Mouse (Mus musculus): ENCODE measurements at regions not wholly inside any gene's neighbourhood (a gene's known extent, or its start where the extent isn't known, plus 50 kb on each side); places are given as distances from the start of the nearest gene placed in this dataset.
"Not testable (repeated sequence)": the region's sequence is repeated elsewhere in the genome, so short reads cannot be mapped to it uniquely, and the experiment has no call there.

DNA sequence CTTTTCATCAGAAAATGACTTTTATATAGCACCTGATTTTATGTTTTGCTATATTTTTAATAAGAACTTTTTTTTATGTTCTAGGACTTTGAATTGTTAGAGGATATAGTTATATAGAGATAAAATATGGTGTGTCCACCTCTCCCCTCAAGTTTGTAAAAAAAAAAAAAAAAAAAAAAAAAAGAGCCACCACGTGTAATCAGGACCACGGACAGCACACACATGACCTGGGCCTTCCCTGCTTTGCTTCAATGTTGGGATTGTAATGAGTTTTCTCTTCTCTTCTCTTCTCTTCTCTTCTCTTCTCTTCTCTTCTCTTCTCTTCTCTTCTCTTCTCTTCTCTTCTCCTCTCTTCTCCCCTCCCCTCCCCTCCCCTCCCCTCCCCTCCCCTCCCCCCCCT is 78.5 kb downstream of the 1700010I14Rik start:
- DNase-seq (ENCODE audit: low spot score), result not testable (repeated sequence)

DNA sequence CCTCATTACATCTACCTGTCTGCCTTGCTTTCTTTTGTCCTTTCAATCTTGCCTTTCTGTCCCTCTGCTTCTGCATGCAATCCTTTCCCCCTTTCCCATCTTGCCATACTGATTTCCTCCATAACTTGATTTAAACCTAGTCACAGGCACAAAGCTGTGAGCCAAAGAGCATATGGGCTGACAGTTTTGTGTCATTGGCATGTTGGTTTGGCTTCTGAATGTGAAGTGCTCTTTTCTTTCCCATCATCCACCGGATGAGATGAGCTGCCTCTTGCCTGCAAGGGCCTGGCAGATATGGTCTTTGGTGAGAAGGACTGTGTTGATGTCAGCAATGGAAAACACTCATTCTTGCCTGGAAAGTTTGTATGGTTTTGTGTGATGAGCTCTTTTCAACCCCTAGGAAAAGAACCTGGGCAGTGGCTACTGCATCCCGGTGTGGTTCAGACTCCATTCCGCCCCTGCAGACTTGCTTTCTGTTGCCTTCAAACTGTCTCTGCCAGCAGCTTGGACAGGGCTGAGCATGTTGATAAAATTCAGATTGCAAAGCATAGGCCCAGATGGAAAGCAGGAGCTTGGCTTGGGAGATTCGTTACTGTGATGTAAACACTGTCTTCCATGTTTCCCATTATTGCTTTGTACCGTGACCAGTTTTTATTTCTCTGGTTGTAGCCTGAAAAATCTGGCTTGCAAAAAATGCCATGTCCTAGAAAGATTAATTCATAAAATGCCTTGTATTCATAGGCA is 80.9 kb downstream of the 1700010I14Rik start:
- no peak for DNase-seq (ENCODE audit: low spot score)

DNA sequence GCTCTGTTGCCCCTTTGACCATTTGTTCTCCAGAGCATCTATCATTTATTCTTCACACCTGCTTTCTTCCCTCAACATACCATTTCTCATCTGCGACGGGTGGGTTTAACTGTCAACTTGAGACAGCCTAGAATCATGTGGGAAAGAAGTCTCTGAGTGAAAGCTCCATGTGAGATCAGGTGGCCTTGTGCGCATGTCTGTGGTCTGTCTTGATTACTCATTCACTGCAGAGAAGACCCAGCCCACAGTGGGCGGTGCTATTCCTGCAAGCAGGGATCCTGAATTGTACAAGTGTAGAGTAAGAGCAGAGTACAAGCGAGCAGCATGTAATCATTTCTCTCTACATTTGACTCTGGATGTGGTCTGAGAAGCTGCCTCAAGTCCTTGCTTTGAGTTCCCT is 95.5 kb downstream of the 1700010I14Rik start:
- no peak for DNase-seq (ENCODE audit: low spot score)

DNA sequence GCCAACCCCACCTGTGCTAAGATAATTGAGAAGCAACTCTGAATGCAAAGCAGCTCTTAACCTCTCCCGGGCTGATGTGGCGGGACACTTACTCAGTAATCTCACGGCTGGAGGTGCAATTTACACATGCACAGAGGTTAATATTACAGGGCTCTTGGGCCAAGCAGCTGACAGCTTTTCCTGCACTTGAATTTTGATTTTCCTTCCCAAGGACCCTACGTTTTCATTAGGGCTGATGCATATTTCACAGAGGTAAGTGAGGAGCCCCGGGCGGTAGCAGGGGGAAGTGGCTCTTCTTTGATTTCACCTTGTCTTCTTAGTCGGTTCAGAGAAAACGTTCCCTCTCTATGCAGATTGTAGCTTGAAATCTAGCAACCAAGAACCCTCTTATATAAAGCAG is 139.7 kb downstream of the 1700010I14Rik start:
- no peak for DNase-seq (ENCODE audit: low spot score)

DNA sequence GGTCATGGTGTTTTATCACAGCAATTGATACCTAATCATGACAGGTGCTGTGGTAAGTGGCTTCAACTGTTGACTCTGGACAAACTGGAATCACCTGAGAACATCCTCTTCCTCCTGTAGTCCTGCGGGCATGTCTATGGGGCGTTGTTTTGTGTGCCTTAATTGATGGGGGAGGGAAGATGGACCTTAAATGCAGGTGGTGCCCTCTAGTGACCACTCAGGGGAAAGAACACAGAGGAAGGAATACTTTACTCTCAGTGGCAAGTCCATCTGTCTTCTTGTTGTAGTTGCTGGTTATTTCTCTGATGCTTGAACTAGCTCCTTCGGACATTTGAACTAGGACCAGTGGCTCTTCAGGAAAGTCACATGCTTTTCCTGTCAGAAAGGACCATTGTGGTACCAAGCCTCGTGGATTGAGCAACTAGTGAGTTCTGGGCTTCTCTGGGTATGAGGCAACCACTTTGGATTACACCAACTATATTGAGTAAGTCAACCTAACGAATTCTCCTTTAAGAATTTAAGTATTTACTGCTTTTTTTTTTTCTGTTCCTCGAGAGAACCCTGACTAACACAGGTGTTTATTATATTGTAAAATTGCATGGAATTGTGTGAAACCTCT is 157.6 kb downstream of the 1700010I14Rik start:
- DNase-seq (ENCODE audit: low spot score), result no peak

DNA sequence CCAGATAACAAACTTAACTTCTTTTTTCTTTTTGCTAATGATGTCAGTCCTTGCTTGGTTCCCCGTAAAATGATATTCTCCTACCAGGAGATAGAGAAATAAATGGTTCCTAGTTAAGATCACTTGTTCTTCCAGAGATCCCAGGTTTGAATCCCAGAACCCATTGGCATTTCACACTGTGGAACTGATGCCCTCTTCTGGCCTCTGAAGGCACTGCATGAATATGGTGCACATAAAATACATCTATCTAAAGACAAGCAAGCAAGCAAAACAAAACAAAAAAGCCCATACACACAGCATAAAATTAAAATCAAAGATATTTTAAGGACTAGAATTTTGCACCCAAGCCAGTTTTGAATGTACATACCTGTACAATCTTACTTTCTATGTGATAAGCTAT is 162.5 kb downstream of the 1700010I14Rik start:
- no peak for DNase-seq (ENCODE audit: low spot score)

DNA sequence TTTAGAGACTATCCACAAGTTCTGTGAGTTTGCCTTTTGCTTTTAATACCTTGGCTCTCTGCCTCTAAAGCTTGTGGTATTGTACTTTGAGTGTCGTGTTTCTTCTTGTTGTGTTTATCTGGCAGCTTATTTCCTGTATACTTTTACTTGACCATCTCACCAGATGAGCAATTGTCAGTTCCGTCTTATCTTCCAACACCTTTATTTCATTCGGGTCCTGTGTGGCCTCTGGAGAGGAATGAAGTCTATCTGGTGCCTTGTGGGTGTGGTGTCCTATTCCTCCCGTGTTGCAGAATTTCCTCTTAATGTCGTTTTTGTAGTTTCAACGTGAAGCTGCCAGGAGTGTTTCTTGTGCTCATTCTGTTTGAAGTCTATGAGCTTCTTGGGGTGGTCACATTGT is 174.0 kb downstream of the 1700010I14Rik start:
- DNase-seq (ENCODE audit: low spot score), result no peak

DNA sequence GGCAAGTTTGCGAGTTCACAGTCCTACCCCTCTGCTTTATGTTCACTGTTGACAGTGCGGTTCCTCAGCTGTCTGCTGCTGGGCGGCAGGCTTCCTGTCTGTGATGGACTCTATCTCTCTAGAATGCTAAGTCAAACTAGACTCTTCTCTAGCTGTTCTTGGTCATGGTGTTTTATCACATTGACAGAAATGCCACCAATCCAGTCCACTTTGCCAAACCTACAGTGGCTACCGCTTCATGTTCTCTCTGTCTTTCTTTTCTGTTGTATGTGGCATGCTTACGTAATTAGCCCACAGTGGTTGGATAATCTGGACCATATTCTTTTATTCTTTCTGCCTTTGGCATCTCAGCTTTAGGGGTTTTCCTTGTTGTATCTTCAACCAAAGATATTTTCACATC is 174.5 kb downstream of the 1700010I14Rik start:
- DNase-seq (ENCODE audit: low spot score), result no peak

DNA sequence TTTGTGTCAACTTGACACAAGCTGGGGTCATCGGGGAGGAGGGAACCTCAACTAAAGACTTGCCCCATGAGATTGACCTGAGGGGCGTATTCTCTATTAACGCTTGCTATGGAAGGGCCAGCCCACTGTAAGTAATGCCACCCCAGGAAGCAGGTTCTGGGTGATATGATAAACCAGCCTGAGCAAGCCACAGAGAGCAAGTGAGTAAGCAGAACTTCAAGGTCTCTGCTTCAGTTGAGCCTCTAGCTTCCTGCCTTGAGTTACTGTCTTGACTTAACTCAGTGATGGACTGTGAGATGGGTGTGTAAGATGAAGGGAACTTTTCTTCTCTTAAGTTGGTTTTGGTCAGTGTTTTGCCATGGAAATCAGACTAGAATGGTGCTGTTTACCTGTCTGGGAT is 175.2 kb downstream of the 1700010I14Rik start:
- no peak for DNase-seq (ENCODE audit: low spot score)

DNA sequence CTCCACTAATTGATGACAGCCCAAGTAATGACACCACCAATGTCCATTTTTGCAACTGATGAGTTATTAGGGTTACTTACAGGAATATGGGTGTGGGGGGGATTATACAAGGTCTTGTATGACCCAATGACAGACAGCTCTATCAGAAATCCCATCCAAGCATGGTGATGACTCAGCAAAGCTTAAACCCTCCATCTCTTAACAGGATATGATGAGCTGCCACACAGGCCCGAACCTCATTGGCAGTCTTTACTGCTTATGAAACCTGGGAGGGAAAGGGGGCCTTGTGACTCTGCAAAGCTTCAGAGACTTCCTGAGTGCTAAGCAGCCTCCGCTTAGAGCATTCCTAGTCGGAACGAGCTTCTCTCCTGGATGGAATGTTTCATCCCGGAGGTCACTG is 176.4 kb downstream of the 1700010I14Rik start:
- no peak for DNase-seq (ENCODE audit: low spot score)

DNA sequence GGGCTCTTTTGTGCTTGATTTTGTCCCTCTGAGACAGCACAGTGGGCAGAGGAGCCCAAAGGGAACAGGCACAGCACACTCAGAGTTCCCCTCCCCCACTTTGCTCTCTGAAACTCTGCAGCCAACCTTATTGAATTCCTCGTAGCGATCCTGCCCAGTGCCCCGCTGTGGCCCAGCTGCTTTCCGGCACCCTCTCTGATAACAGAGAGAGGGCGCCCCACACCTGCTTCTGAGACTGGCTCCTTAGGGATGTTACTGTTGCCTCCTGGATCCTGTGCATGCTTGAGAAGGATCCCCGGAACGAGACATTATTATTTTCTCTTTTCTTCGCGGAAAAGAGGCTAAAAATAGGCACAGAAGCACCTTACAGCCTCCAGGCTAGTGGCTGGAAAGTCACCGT is 179.0 kb downstream of the 1700010I14Rik start:
- peak; percentile 35 for DNase-seq (ENCODE audit: low spot score)

DNA sequence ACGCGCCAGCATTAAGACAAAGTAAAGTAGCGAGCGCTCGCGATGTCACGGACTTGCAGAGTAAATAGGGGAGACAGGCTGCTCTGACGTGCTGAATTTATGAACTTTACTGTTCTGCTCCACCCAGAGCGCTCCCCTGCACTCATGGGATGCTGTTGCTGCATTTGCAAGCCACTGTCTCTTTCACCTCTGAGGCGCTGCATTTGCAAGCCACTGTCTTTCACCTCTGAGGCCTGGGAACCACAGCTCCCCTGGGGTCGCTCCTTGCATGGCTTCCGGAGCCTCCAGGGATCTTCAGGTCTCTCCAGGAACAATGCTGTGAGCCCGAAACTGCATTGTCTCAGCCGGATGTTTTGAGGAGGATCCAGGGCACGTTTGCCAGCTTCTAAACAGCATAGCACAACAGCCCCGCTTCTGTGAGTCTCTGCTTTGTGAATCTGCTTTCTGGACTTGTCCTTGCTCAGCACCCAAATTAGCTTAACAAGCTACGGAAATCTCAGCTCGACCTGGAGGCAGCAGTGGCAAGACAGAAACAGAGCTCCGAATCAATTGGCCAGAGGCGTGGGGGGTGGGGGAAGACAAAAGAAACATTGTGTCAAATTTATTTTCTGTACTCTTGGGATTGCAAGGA is 179.6 kb downstream of the 1700010I14Rik start:
- DNase-seq (ENCODE audit: low spot score), result peak; percentile 23

DNA sequence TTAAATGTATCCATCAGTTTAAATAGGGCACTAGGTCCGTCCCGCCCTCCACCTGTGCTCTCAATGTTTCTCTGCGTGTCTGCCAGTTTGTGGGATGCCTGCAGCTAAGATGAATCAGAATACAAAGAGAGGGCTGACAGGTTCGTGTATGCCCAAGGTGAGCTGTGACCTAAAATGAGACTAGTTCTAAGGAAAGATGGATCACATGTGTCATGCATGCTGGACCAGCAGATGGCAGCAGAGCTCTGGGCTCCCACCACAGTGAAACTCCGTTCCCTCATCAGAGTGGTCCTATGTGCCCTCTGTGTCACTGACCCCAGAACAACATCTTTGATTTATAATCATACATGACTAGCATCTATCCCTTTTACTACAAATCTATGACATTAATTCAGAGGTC is 180.3 kb downstream of the 1700010I14Rik start:
- peak; percentile 63 for DNase-seq (ENCODE audit: low spot score)

DNA sequence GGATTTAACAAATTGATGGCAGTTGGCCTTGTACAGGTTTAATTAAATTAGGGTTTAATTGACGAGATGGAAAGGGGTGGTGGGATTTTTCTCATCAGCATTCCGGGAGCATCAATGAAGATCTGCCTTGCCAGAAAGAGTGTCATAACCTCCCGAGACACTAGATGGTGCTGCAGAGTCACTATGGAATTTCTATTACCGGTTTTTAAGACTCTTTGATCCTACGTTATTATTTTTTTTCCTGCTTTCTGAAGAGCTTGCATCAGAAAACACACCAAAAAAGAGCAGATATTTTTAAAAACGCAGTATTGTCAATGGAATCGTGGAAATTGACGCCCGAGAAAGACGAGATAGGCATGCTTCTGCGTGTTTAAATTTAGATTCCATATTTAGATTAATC is 181.2 kb downstream of the 1700010I14Rik start:
- DNase-seq (ENCODE audit: low spot score), result peak; percentile 68

DNA sequence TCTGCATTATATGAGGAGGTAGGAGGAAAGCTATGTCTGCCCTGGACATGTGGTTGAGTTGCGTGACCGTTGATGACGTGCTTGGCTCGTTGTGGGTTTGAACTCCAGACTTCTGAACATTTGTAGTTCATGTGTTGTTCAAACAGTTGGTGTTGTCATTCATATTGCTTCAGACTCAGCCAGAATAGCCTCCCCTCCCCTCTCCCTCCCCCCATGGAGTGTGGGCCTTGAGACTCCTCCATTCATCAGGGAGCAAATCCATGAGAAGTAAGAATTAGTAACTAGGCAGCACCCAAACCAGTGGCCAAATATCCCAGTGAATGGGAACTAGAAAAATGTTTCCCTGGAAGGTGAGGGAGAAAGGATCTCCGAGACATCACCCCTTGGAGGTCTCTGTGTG is 209.0 kb downstream of the 1700010I14Rik start:
- no peak for DNase-seq (ENCODE audit: low spot score)

DNA sequence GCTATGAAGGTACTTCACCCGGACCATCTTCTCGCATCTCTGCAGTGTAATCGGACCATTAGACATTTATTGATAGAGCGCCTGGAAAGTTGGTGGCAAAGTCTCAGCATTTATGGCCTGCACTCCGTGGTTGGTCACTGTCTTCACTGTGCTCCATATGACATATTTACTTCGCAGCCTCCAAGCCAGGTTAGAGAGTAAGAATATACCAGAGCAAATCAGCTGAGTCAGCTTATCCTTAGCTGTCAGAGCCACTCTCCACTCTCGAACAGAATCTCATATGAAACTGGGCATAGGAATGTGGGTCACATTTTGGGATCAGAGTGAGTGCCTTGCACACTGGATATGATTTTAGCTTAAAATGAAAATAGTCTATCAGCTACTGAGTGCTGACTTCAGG is 212.3 kb downstream of the 1700010I14Rik start:
- DNase-seq (ENCODE audit: low spot score), result no peak

DNA sequence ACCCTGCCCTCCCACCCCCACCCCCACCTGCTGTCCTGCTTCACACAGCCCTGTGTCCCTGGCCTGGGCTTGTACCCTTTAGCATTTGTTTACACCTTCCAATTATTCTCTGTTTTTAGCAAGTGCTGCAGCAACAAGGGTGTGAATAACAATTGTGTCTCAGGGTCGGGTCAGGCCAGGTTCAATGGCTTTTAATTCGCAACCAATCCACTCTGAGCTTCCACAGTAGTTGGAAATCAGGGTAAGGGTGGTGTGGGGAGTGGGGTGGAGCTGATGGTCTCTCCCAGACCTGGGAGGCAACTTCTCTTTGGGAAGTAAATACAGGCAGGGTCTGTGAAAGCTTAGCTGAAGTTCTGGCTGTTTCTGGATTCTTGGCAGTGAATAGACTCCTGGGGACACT is 214.4 kb downstream of the 1700010I14Rik start:
- DNase-seq (ENCODE audit: low spot score), result no peak

DNA sequence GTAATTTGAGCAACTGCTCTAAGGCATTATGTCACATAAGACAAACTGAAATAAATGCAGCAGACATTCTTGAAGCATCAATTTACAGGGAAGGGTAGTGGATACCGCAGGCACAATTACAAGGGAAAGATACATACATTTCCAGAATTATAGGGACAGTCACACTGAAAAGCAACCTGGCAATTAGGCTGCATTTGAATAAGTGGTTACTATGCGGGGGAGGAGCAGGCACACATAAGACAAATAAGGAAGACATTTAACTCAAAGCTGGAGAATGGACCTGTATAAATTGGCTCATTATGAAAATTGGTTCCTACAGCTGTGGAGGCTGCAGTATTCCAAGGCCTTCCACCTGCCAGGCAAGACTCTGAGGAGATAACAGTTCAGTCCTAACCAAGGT is 211.2 kb upstream of the Gm17728 start:
- DNase-seq (ENCODE audit: low spot score), result no peak

DNA sequence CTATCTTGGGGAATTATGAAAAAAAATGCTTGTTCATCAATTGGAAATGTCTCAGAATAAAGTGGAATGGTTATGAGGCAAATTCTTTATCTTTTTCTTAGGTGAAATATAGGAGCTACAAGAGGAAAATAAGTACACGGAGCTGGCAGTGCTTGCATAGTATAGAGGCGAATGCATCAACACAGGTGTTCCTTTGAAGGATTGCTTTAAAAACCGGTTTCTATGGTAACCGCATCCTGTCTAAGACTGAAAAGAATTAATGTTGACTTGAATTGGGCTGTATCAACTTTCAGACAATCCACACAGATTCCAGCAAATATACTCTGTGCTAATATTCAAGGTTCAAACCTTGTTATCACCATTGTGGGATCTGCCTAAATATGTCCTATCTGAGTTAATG is 198.8 kb upstream of the Gm17728 start:
- DNase-seq (ENCODE audit: low spot score), result no peak

DNA sequence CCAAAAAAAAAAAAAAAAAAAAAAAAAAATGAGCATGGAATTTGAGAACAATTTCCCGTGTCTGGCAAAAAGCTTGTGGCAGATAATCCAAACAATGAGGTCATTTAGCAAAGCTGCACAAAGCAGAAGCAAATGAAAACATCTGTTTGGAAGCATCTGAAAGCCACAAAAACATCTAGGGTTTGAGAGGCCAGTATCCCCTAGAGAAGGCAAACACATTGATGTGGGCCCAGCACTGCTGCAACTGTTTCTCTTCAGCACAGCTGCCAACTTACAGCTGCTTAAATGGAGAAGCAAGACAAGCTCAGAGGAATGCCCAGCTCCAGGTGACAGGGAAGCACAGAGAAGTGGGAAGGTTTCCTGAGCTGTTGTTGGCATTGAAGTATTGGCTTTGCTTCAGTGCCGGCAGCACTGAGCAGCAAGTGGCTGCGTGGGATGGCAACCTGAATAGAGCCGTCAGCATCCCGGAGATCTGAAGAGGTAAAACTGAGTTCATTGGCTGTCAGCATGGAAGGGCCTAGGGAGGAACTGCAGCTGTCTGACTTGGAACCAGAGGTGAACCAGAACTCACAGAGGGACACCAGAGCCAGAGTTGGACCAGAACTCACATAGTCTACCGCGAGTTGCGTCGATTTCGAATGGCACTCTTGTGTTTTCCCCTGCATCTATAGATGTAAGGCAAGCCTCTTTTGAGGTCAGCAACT is 193.8 kb upstream of the Gm17728 start:
- DNase-seq (ENCODE audit: low spot score), result no peak

DNA sequence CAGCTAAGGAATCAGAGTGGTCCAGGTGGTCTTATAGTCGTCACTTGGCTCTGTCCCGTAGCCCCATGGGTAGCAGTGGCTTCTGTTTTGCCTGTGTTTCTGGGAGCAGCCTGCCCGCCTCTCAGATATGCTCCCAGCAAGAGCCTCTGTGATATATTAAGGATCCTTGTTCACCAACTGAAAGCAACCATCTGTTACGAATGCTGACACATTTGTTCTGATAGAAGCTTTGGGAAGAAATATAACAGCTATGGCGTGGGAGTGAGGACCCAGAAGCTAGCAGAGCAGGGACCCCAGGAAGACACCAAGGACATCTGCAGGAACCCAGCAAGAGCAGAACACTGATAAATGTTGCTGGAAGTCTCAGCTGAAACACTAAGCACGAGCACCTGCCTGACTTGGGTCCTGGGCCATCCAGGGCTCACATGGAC is 186.7 kb upstream of the Gm17728 start:
- no peak for DNase-seq (ENCODE audit: low spot score)

DNA sequence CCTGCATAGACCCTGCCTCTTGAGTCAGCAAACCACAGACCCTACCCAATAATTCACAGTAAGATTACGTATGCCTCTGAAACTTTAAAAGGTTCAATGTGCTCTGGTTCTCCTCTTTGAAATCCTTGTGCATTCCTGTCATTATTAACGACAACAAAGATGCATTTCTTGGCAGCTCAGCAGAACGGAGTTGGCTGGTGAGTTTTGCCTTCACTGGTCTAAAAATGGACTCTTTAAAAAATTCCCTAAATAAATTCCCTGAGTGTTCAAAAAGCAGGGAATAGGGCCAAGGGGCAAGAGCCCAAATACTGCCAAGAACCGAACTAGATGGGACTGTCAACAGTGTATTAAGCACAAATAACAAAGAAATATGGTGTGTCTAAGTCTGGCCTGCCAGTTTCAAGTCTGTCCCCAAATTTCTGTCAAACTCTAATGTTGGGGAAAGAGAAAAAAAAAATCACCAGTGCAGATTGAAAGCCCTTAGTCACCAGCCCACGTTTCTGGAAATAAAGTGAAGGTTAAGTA is 163.2 kb upstream of the Gm17728 start:
- DNase-seq (ENCODE audit: low spot score), result no peak

DNA sequence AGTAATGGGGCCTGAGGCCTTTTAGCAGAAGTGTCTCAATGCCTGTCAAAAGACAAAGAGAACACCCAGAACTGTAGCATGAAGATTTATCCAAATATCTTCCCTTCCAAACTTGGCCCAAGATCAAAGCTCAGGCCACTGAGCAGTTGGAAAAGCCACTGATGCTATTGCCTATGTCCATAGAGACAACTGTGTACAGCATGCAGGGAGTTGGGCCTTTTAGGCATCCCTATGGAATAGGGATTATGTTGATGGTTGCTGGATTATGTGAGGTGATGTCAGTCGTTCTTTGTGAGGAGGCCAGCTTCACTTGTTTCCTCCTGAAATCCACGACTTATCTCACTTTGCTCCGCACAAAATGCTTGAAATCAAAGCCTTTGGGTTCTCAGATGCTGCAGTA is 153.1 kb upstream of the Gm17728 start:
- DNase-seq (ENCODE audit: low spot score), result no peak

Measured in MN1 (cell line).